Mouse (Mus musculus): ENCODE data around the gene Prkag2.

Gene Prkag2

GRCm38 (mm10) chr5:24973228-24973627, 127.2 kb downstream of the Prkag2 start:
- intact Hi-C loops (cut with DNase I) = no loop called here

GRCm38 (mm10) chr5:24970552-24971275, 129.7 kb downstream of the Prkag2 start:
- intact Hi-C loops (cut with DNase I) = no loop called here

- intact Hi-C loops (cut with DNase I) = no loop called here
Measured at GRCm38 (mm10) chr5:24969241-24969880, 131.1 kb downstream of the Prkag2 start.

- intact Hi-C loops (cut with DNase I) = no loop called here
Measured at GRCm38 (mm10) chr5:24968792-24969191, 131.7 kb downstream of the Prkag2 start.

DNA sequence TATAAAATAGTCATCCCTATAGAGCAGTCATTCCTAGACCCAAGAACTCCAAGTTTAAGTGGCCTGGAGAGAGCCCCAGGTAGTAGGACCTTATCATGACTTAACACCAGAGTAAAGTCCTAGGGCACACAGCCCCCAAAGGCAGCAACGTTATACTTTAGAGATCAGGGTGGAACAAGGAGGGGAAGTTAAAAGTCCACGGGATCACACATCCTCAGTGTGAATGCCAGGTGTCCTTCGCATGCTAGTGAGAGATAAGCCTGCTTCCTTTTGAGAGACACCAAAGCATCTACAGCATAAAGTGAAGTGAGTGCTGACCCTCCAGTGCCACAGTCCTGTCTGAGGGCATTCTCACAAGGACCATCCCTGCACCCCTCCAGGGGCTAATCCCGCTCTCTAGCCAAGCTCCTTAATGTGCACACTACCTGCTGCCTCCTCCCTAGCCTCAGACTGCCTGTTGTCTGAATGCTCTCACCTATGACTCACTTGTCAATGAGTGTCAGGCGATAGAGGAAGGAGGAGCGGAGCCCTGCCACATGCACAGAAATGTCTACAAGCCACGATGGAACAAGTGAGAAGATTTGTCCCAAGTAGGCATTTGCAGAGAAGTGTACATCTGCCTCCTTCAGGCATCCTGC, 132.4 kb downstream of the Prkag2 start:
- intact Hi-C loops (cut with DNase I) = no loop called here

DNA sequence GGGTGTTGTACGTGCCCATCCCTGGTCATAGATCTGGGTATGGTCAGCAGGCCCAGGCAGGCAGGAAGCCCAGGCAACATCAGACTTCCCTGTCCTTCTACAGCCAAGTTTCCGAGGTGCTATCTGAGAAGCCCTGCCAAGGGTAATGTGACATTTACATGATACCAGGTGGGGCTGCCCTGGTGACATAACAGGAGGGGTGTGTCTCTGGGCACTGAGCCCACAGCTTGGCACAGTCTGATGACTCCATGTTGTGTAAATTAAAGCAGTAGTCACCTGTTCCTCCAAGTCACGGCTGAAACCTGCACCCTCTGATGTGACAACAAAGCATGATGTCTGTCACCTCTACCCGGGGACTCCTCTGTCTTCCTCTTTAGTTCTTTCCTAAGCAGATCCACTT, 136.7 kb downstream of the Prkag2 start:
- intact Hi-C loops (cut with DNase I) = no loop called here

DNA sequence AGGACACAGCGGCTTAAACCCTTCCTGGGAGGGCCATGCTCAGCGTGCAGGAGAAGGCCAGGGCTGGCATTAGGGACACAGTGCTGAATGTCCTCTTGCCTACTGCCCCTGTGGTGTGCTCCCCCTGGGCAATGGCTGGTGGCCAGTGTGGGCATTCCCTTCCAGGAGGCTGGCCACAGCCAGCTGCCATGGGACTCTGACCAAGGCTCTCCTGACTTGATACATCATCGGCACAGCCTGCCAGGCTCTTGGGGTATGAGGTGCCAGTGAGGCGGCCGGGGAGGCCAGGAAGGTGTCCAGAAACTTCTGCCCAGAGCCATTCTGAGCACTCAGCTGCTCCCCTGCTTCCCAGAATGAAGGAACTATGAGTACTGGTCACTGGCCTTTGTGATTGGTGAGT, 139.7 kb downstream of the Prkag2 start:
- intact Hi-C loops (cut with DNase I) = no loop called here

- intact Hi-C loops (cut with DNase I) = no loop called here
Measured at GRCm38 (mm10) chr5:24959758-24960157, 140.7 kb downstream of the Prkag2 start.

DNA sequence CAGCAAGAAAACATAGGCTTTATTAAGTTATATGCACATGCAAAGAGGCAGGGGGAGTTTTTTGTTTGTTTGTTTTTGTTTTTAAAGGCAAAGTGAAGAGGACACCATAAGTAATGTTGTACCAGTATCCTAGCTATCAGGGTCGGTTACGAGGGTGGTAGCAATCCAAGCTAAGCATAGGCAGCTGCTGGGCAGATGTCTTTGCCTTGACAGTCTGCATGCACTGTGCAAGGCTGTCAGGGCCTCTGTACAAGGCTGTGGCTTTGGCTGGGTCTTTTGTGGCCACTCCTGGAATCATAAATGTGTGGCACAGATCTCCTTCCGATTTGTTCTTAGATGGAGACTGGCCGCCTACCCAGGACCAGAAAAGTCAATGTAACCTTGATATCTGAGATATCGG, 141.8 kb downstream of the Prkag2 start:
- intact Hi-C loops (cut with DNase I) = no loop called here

DNA sequence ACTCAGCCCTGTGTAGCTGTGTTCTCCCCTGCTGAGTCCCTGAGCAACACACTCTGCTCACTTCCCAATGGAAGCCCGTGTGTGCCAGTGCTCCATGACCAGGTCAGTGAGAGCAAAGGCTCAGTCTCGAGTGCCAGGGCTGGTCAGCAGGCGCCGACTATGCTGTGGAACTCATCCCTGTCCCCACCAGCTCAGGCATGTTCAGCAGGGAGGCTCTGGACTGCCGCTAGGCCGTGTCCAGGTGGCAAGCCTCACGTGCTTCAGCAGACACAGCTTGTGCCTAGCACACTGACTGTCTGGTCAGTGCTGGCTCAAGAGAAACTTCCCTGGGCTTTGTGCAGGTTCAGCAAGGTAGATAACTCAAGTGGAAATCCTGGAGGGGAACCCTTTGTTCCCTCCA, 143.6 kb downstream of the Prkag2 start:
- intact Hi-C loops (cut with DNase I) = no loop called here

DNA sequence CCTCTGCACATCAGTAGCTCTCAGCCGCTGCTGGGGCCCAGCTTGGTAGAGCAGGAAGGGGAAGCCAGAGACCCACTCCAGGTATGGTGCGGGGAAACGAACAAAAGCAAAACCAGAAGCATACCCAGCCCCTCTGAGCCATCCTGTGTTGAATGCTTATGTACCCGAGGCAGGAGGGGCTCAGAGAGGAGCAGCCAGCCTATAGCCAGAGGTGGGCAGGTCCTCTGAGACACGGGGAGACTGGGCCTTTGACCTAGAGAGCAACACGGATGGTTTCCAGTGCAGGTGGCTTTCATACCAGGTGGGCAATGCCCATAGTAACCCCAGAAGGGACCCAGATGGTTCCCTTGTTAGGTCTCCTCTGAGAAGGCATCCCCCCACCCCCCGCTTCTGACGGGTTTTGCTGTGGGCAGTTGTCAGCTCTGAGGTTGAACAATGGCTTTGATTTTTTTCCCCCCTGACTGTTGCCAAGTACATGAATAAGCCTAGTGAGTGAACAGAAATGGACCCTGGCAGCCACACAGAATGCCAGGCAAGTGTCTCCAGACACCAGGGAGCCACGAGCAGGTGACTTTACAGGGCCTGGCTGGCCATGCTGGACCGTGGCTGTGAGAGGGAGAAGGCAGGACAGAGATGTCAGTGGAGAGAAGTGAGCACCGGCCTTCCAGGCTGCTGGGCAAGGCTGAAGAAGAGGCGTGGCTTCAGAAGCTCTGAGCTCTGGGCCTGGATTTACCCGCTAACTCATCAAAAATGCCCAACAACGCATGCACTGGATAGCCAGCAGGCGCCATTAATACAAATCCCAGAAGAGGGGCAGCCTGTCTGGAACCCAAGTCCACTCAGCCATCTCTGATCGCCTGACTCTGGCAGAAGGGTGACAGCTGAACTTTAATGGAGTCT, 147.3 kb downstream of the Prkag2 start:
- intact Hi-C loops (cut with DNase I) = no loop called here

- intact Hi-C loops (cut with DNase I) = no loop called here
Measured at GRCm38 (mm10) chr5:24952212-24952611, 148.2 kb downstream of the Prkag2 start.

DNA sequence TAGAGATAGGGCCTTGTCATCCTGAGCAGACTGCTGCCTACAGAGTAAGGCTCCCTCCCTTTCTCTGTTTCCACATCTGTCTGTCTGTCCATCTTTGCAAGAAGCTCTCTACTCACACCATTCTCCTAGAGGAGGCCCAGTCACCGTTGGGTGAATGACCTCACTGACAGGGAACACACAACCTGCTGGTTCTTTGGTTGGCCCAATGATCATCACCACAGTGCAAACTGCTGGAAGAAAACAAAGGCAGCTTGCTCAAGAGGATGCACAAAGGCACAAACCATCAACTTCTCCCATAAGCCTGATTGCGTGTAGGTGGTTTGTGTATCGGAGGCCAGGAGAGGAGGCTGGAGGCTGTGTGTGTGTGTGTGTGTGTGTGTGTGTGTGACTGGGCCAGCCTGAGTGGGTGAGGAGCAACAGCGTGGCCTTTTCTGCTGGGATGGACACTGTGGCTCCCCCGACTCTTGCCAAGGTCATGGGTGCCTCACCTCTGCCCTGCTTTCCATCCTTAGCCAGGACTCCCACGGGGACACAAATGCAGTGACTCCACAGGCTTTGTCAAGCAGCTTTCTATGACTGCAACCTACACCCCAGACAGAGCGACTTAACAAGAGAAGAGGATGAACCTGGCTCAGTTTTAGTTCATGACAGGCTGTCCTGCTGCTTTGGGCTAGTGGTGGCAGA, 149.4 kb downstream of the Prkag2 start:
- intact Hi-C loops (cut with DNase I) = no loop called here

DNA sequence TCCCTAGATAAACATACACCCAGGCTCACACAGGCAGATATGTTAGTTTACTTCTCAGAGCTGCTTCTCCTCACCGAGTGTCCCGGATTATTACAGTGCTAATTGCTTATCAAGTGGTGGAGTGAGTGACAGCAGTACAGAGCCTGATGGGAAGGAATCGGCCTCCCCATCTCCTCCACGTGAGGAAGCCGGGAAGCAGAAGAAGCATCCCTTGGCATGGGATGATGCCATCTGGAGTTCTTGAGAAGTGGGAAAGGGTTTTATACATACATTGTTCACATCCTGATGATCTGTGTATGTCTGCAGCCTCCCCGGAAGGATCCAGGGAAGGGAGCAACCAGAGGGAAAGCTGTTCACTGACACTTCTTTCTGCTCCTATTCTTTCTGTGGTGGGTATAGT, 150.4 kb downstream of the Prkag2 start:
- intact Hi-C loops (cut with DNase I) = no loop called here

GRCm38 (mm10) chr5:24938046-24938822, 162.2 kb downstream of the Prkag2 start:
- intact Hi-C loops (cut with DNase I) = no loop called here

- intact Hi-C loops (cut with DNase I) = no loop called here
Measured at GRCm38 (mm10) chr5:24936451-24936850, 164.0 kb downstream of the Prkag2 start.

- intact Hi-C loops (cut with DNase I) = no loop called here
Measured at GRCm38 (mm10) chr5:24935446-24935845, 165.0 kb downstream of the Prkag2 start.

DNA sequence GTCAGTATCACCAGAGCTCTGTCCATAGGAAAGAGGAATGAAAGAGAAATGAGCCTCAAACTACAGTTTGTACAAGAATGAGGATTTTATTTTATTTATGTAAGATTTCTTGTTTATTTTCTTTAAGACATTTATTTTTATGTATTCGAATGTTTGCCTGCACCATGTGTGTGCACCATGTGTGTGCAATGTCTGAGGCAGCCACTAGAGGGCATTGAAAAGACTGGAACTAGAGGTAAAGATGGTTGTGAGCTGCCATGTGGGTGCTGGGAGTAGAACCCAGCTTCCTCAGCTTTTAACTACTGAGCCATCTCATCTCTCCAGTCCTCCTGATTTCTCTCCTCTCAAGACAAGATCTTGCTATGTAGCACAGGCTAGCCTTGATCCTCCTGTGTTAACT, 166.7 kb downstream of the Prkag2 start:
- intact Hi-C loops (cut with DNase I) = no loop called here

DNA sequence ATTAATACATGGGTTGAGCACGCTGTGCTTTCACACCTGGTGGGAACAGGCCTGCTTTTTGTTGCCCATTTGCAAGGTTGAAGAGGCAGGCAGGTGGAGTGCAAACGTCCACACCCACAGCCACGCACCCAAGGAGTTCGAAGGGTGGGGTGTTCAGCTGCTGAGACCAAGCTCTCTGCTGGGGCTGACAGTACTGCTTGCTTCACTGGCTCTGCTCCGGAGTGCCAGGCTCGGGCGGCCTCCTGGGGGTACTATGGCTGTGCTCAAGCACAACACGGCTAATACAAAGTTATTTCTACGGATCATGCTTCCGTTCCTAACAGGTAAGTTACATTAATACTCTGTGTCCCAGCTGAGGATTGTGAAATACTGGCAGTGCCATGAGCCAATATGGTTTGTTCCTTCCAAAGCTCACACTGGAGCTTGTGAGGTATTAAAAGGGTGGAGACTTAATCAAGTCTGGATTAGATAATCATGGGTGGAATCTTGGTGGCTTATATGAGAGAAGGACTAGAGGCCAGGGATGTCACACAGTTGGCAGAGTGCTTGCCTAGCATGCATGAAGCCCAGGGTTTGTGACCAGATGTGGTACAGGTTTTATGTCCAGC, 168.8 kb downstream of the Prkag2 start:
- intact Hi-C loops (cut with DNase I) = no loop called here
